Mouse (Mus musculus): ENCODE data around the gene Ip6k2. TPM values are rescaled to one million over a fixed set of nuclear protein-coding genes. Genes with fewer than 3 reads are reported as not detected.
A peak's percentile ranks its signal among the peaks of the same experiment; 100 is the strongest.

The Ip6k2 gene
- polyA plus RNA-seq, 2 experiments, result 119 to 265 TPM

DNA sequence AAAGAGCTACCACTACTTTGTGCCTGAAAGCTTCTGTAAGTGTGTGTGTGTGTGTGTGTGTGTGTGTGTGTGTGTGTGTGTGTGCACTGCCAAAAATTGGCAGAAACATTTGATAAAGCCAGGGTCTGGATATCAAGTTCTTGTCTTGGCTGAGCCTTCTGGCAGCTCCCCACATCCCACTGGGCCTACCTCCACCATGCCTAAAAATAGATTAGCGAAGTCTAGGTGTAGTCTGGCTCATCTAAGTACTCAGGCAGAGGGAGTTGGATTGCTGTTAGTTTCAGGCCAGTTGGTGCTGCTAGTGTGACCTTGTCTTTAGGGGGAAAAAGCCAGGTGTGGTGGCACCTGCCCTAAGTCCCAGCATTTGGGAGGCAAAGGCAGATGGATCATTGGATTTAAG, 23.2 kb downstream of the Ip6k2 start:
- DNase-seq (ENCODE audit: low spot score) (no peak), ATAC-seq (ENCODE audit: low FRiP score, low read depth) (no peak)
- Histone ChIP-seq H3K4me3 (replicated peaks; ENCODE audit: low read length) (no peak overlapping the region), H3K9me3 (ENCODE audit: control insufficient read depth, low read length) (no peaks in the 10 kb centered on the region), H3K27ac (replicated peaks; ENCODE audit: low read depth, low read length) (no peak overlapping the region), H3K4me1 (ENCODE audit: control insufficient read depth, insufficient read depth, low read length) (no peaks in the 10 kb centered on the region; the same call in 1 of the 2 replicates), H3K9ac (ENCODE audit: low read depth, low read length, severe bottlenecking) (no peak overlapping the region), H3K27me3 (ENCODE audit: control insufficient read depth, insufficient read depth, low read length) (no peaks in the 10 kb centered on the region), H3K36me3 (ENCODE audit: control insufficient read depth, insufficient read depth, low read length) (peaks cover 70% of the 10 kb centered on the region), H3K4me2 (replicated peaks; ENCODE audit: low read depth, low read length, severe bottlenecking) (no peak overlapping the region)
- TF ChIP-seq POLR2A (IDR thresholded peaks at IDR 0.05; ENCODE audit: borderline replicate concordance, extremely low read depth, insufficient read depth, insufficient read length), result no peak
- 100% methylated on average over 1 of the region's 1 CpGs for WGBS

- Histone ChIP-seq H3K27ac (replicated peaks; ENCODE audit: low read depth, low read length) (no peak overlapping the region), H3K4me3 (replicated peaks; ENCODE audit: low read length) (no peak overlapping the region), H3K36me3 (ENCODE audit: control insufficient read depth, insufficient read depth, low read length) (peaks cover 70% of the 10 kb centered on the region), H3K9me3 (ENCODE audit: control insufficient read depth, low read length) (no peaks in the 10 kb centered on the region), H3K27me3 (ENCODE audit: control insufficient read depth, insufficient read depth, low read length) (no peaks in the 10 kb centered on the region), H3K4me2 (replicated peaks; ENCODE audit: low read depth, low read length, severe bottlenecking) (no peak overlapping the region; the same call in 1 of the 2 replicates), H3K9ac (ENCODE audit: low read depth, low read length, severe bottlenecking) (no peak overlapping the region), H3K4me1 (ENCODE audit: control insufficient read depth, insufficient read depth, low read length) (no peaks in the 10 kb centered on the region; the same call in 1 of the 2 replicates)
- WGBS, result 72% methylated on average over 5 of the region's 5 CpGs
- ATAC-seq (ENCODE audit: low FRiP score, low read depth) (peak; percentile 31), DNase-seq (ENCODE audit: low spot score) (no peak)
- no peak for TF ChIP-seq POLR2A (IDR thresholded peaks at IDR 0.05; ENCODE audit: borderline replicate concordance, extremely low read depth, insufficient read depth, insufficient read length)
Measured at GRCm38 (mm10) chr9:108807674-108808073, 24.1 kb downstream of the Ip6k2 start.

GRCm38 (mm10) chr9:108808163-108808665, 24.6 kb downstream of the Ip6k2 start, which contains the start of gene Nckipsd:
TSS of gene Nckipsd (plus strand) at chr9:108808368.
- Histone ChIP-seq H3K36me3 (ENCODE audit: control insufficient read depth, insufficient read depth, low read length) (peaks cover 70% of the 10 kb centered on the region), H3K27ac (replicated peaks; ENCODE audit: low read depth, low read length) (no peak within 1 kb of the TSS), H3K4me2 (replicated peaks; ENCODE audit: low read depth, low read length, severe bottlenecking) (peak within 1 kb of the TSS; percentile 88), H3K4me3 (replicated peaks; ENCODE audit: low read length) (peak within 1 kb of the TSS; percentile 78), H3K9ac (ENCODE audit: low read depth, low read length, severe bottlenecking) (peak within 1 kb of the TSS; percentile 86), H3K4me1 (ENCODE audit: control insufficient read depth, insufficient read depth, low read length) (no peaks in the 10 kb centered on the region; the same call in 1 of the 2 replicates), H3K27me3 (ENCODE audit: control insufficient read depth, insufficient read depth, low read length) (no peaks in the 10 kb centered on the region), H3K9me3 (ENCODE audit: control insufficient read depth, low read length) (no peaks in the 10 kb centered on the region)
- 0 out of 2 replicates have a peak, but pooled peaks have one; percentile 14 for TF ChIP-seq POLR2A (IDR thresholded peaks at IDR 0.05; ENCODE audit: borderline replicate concordance, extremely low read depth, insufficient read depth, insufficient read length)
- ATAC-seq (ENCODE audit: low FRiP score, low read depth), result peak; percentile 90
- peak; percentile 94 for DNase-seq (ENCODE audit: low spot score)
- WGBS, result 1% methylated on average over 30 of the region's 62 CpGs

GRCm38 (mm10) chr9:108809188-108809587, 25.6 kb downstream of the Ip6k2 start:
- no peak for TF ChIP-seq POLR2A (IDR thresholded peaks at IDR 0.05; ENCODE audit: borderline replicate concordance, extremely low read depth, insufficient read depth, insufficient read length)
- Histone ChIP-seq H3K4me2 (replicated peaks; ENCODE audit: low read depth, low read length, severe bottlenecking) (peak overlapping the region; percentile 88), H3K27ac (replicated peaks; ENCODE audit: low read depth, low read length) (no peak overlapping the region), H3K36me3 (ENCODE audit: control insufficient read depth, insufficient read depth, low read length) (peaks cover 70% of the 10 kb centered on the region), H3K9me3 (ENCODE audit: control insufficient read depth, low read length) (no peaks in the 10 kb centered on the region), H3K27me3 (ENCODE audit: control insufficient read depth, insufficient read depth, low read length) (no peaks in the 10 kb centered on the region), H3K4me3 (replicated peaks; ENCODE audit: low read length) (peak overlapping the region; percentile 78), H3K4me1 (ENCODE audit: control insufficient read depth, insufficient read depth, low read length) (no peaks in the 10 kb centered on the region; the same call in 1 of the 2 replicates), H3K9ac (ENCODE audit: low read depth, low read length, severe bottlenecking) (no peak overlapping the region)
- 66% methylated on average over 5 of the region's 5 CpGs for WGBS
- ATAC-seq (ENCODE audit: low FRiP score, low read depth) (no peak), DNase-seq (ENCODE audit: low spot score) (no peak)

DNA sequence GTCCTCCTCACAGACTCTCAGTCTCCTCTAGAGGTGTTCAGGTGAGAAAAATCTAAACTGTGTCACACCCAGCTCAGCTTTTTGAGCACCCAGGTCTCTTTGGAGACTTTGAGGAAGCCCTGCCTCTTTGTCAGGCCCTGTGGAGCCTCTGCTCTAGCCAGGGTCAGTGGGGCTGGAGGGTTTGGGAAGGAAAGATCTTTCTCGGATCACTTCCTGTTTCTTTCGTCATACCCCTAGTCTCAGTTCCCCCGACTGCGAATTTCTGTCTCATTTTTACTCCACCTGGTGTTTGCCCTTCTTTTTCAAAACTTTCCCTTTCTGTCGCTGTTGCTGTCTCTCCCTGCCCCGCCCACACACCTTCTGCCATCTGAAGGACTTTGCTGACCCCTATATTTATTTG, 26.1 kb downstream of the Ip6k2 start:
- Histone ChIP-seq H3K9ac (ENCODE audit: low read depth, low read length, severe bottlenecking) (no peak overlapping the region), H3K27ac (replicated peaks; ENCODE audit: low read depth, low read length) (no peak overlapping the region), H3K4me2 (replicated peaks; ENCODE audit: low read depth, low read length, severe bottlenecking) (0 out of 2 replicates have a peak overlapping the region, but pooled peaks have one; percentile 88), H3K9me3 (ENCODE audit: control insufficient read depth, low read length) (no peaks in the 10 kb centered on the region), H3K27me3 (ENCODE audit: control insufficient read depth, insufficient read depth, low read length) (no peaks in the 10 kb centered on the region), H3K4me1 (ENCODE audit: control insufficient read depth, insufficient read depth, low read length) (no peaks in the 10 kb centered on the region; the same call in 1 of the 2 replicates), H3K36me3 (ENCODE audit: control insufficient read depth, insufficient read depth, low read length) (peaks cover 70% of the 10 kb centered on the region), H3K4me3 (replicated peaks; ENCODE audit: low read length) (no peak overlapping the region)
- 84% methylated on average over 6 of the region's 6 CpGs for WGBS
- DNase-seq (ENCODE audit: low spot score) (no peak), ATAC-seq (ENCODE audit: low FRiP score, low read depth) (no peak)
- TF ChIP-seq POLR2A (IDR thresholded peaks at IDR 0.05; ENCODE audit: borderline replicate concordance, extremely low read depth, insufficient read depth, insufficient read length), result no peak
